29 mouse cellular contexts compared by ENCODE assay signal in the genomic region with DNA sequence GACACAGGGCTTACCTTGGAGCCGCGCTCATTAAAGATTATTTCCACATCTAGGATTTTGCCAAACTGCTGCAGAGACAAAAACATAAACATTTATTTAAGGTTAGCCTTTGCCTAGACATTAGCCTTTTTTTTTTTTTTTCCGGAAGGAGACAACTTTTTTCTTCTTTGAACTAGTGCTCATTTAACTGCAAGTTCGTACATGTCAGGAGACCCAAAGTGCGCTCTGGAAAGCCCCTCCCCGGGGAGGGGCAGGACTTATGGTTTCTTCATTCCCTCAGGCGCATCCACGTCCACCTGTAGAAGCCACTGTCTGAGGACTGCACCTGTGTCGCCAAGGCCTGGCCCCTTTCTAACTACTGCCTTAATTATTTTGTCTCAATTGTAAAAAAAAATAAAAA.
A peak's percentile ranks its signal among the peaks of the same experiment; 100 is the strongest.
DNase-seq lines count a peak whose midpoint lies in the region; ATAC-seq and TF ChIP-seq lines count a peak whose summit lies in the region.
"Had no signal": no experiment of that assay in that cellular context is flagged by ENCODE, and none has a peak within 500 bp of the region (broad histone marks: within the 10 kb centered on the region; RNA-seq: fewer than 3 reads in every experiment).

No protein-coding gene starts in this region.

- dilution Hi-C loops in CH12.LX (cut with MboI; ENCODE audit: extremely low pct_ligation_motif_present, extremely low pct_unique_long_range_greater_than_20kb, low sequenced_read_pairs): no loop called here

- no peak for TF ChIP-seq RAD21 in CH12.LX (IDR thresholded peaks at IDR 0.05; ENCODE audit: low read depth, low read length)

- intact Hi-C loops in left cerebral cortex, adult 2 months (cut with DNase I): no loop called here

- H3K4me2 ChIP-seq in CH12.LX (ENCODE audit: insufficient read depth, low read depth, poor library complexity, severe bottlenecking): no peak overlapping the region
- H3K4me2 ChIP-seq in embryonic facial prominence, embryonic 14.5 days (ENCODE audit: low read depth, low read length): no peak overlapping the region
- no peak overlapping the region for H3K4me2 ChIP-seq in midbrain, embryonic 15.5 days
- H3K4me2 ChIP-seq: forebrain, embryonic 13.5 days; heart, embryonic 12.5 days; heart, embryonic 15.5 days; hindbrain, embryonic 13.5 days; intestine, embryonic 15.5 days had no signal

- H3K36me3 ChIP-seq in CH12.LX (replicated peaks in 1 of 2; ENCODE audit: control insufficient read depth in 1 of 2, insufficient read depth in 1 of 2, low read length in 1 of 2) (no peaks in the 10 kb centered on the region), E14TG2a.4 (ENCODE audit: insufficient read depth, low read length) (peaks cover 31% of the 10 kb centered on the region)
- H3K36me3 ChIP-seq in embryonic facial prominence, embryonic 14.5 days (ENCODE audit: control insufficient read depth, insufficient read depth, low read length): peaks cover 63% of the 10 kb centered on the region
- peaks cover 18% of the 10 kb centered on the region; the same call in 1 of the 2 replicates for H3K36me3 ChIP-seq in midbrain, embryonic 15.5 days (replicated peaks)

- TF ChIP-seq CTCF in CH12.LX (conservative IDR thresholded peaks at IDR 0.05 in 1 of 2, IDR thresholded peaks at IDR 0.05 in 1 of 2; ENCODE audit: low read depth in 2 of 2, low read length in 2 of 2): no peak
- no peak for TF ChIP-seq CTCF in E14TG2a.4 (conservative IDR thresholded peaks at IDR 0.05; ENCODE audit: low read length)
- no peak for TF ChIP-seq CTCF in left cerebral cortex, adult 2 months (IDR thresholded peaks at IDR 0.05)

- in situ Hi-C loops in CH12.LX (cut with MboI; ENCODE audit: low pct_ligation_motif_present, low pct_unique_long_range_greater_than_20kb, low sequenced_read_pairs): no loop called here

- peaks cover 94% of the 10 kb centered on the region for H3K27me3 ChIP-seq in CH12.LX (replicated peaks)
- H3K27me3 ChIP-seq in E14TG2a.4 (ENCODE audit: insufficient read depth, low read length): no peaks in the 10 kb centered on the region
- no peaks in the 10 kb centered on the region for H3K27me3 ChIP-seq in embryonic facial prominence, embryonic 14.5 days (replicated peaks; ENCODE audit: control insufficient read depth, insufficient read depth, low read length)
- H3K27me3 ChIP-seq in midbrain, embryonic 15.5 days (replicated peaks): no peaks in the 10 kb centered on the region
- H3K27me3 ChIP-seq: forebrain, embryonic 13.5 days; heart, embryonic 12.5 days; heart, embryonic 15.5 days; hindbrain, embryonic 13.5 days; intestine, embryonic 15.5 days had no signal

- 76% methylated on average over 9 of the region's 9 CpGs for WGBS in embryonic facial prominence, embryonic 14.5 days
- 89% methylated on average over 9 of the region's 9 CpGs for WGBS in midbrain, embryonic 15.5 days

- DNase-seq in CH12.LX (ENCODE audit: extremely low read depth) (no peak), R1 (ENCODE audit: low read depth, low spot score) (peak; percentile 57)
- peak; percentile 59 for DNase-seq in embryonic facial prominence, embryonic 14.5 days (ENCODE audit: low spot score)
- DNase-seq in spleen, adult 18-20 months: no peak
- DNase-seq in left cerebral cortex, adult 2 months (ENCODE audit: extremely low spot score in 1 of 2, low spot score in 2 of 2): no peak
- DNase-seq: adrenal gland, adult 2 months; adrenal gland, postnatal 14 days; cerebellum, adult 11 months; cerebellum, adult 2 months; cerebellum, adult 9-11 months; cerebellum, postnatal 25 days; gastrocnemius, postnatal 14 days; heart, adult 11 months; heart, postnatal 10 days; heart, postnatal 36 days; kidney, adult 11 months; kidney, adult 8-10 months had no signal

- no peak overlapping the region for H3K9ac ChIP-seq in CH12.LX (ENCODE audit: insufficient read depth, low read depth)
- H3K9ac ChIP-seq in embryonic facial prominence, embryonic 14.5 days (ENCODE audit: low read depth, low read length): no peak overlapping the region
- H3K9ac ChIP-seq in midbrain, embryonic 15.5 days: no peak overlapping the region
- H3K9ac ChIP-seq: forebrain, embryonic 13.5 days; heart, embryonic 12.5 days; heart, embryonic 15.5 days; hindbrain, embryonic 13.5 days; intestine, embryonic 15.5 days had no signal

- TF ChIP-seq EP300 in CH12.LX (IDR thresholded peaks at IDR 0.05; ENCODE audit: low read length): no peak

- peaks cover 0 to 8% of the 10 kb centered on the region in 2 experiments; a peak in 2 of 4 replicates for H3K4me1 ChIP-seq in CH12.LX (ENCODE audit: control insufficient read depth in 1 of 2, insufficient read depth in 2 of 2)
- H3K4me1 ChIP-seq in E14TG2a.4 (replicated peaks; ENCODE audit: low read depth, low read length): peaks cover 73% of the 10 kb centered on the region
- no peaks in the 10 kb centered on the region for H3K4me1 ChIP-seq in embryonic facial prominence, embryonic 14.5 days (ENCODE audit: control insufficient read depth, insufficient read depth, low read length)
- H3K4me1 ChIP-seq in midbrain, embryonic 15.5 days: peaks cover 8% of the 10 kb centered on the region
- H3K4me1 ChIP-seq: forebrain, embryonic 13.5 days; intestine, embryonic 15.5 days had no signal

- H3K79me2 ChIP-seq in CH12.LX (replicated peaks; ENCODE audit: control insufficient read depth, extremely low read depth, insufficient read depth, poor library complexity, severe bottlenecking): no peaks in the 10 kb centered on the region

- H3K9me3 ChIP-seq in CH12.LX (replicated peaks; ENCODE audit: low read length): no peaks in the 10 kb centered on the region
- no peaks in the 10 kb centered on the region for H3K9me3 ChIP-seq in E14TG2a.4 (ENCODE audit: low read length)
- H3K9me3 ChIP-seq in embryonic facial prominence, embryonic 14.5 days (ENCODE audit: control insufficient read depth, low read length): no peaks in the 10 kb centered on the region
- no peaks in the 10 kb centered on the region for H3K9me3 ChIP-seq in midbrain, embryonic 15.5 days
- H3K9me3 ChIP-seq: forebrain, embryonic 10.5 days; forebrain, embryonic 13.5 days; heart, embryonic 12.5 days; heart, embryonic 15.5 days; hindbrain, embryonic 10.5 days; hindbrain, embryonic 13.5 days; intestine, embryonic 15.5 days had no signal

- H3K4me3 ChIP-seq in CH12.LX (replicated peaks in 1 of 3; ENCODE audit: low read depth in 2 of 3, low read length in 2 of 3, poor library complexity in 1 of 3) (no peak overlapping the region), E14TG2a.4 (replicated peaks; ENCODE audit: low read length) (peak overlapping the region; percentile 56; the same call in 1 of the 2 replicates)
- no peak overlapping the region for H3K4me3 ChIP-seq in embryonic facial prominence, embryonic 14.5 days (ENCODE audit: low read depth, low read length)
- no peak overlapping the region for H3K4me3 ChIP-seq in left cerebral cortex, adult 2 months
- H3K4me3 ChIP-seq in midbrain, embryonic 15.5 days: no peak overlapping the region
- H3K4me3 ChIP-seq: forebrain, embryonic 10.5 days; forebrain, embryonic 13.5 days; heart, embryonic 12.5 days; heart, embryonic 15.5 days; hindbrain, embryonic 10.5 days; hindbrain, embryonic 13.5 days; intestine, embryonic 15.5 days had no signal

- TF ChIP-seq POLR2A in CH12.LX (IDR thresholded peaks at IDR 0.05; ENCODE audit: low read depth, low read length): no peak

- ATAC-seq in embryonic facial prominence, embryonic 14.5 days (ENCODE audit: low read depth): no peak
- ATAC-seq in midbrain, embryonic 15.5 days (replicated peaks): no peak
- ATAC-seq: CD4-positive, CD25-positive, alpha-beta regulatory T cell, adult 4 months; forebrain, embryonic 13.5 days; forebrain, embryonic 16.5 days; hindbrain, embryonic 16.5 days; intestine, embryonic 15.5 days had no signal

- H3K27ac ChIP-seq in CH12.LX (ENCODE audit: insufficient read depth, low read depth): no peak overlapping the region
- no peak overlapping the region for H3K27ac ChIP-seq in embryonic facial prominence, embryonic 14.5 days (replicated peaks; ENCODE audit: low read depth, low read length)
- no peak overlapping the region for H3K27ac ChIP-seq in left cerebral cortex, adult 2 months
- no peak overlapping the region for H3K27ac ChIP-seq in midbrain, embryonic 15.5 days
- H3K27ac ChIP-seq: forebrain, embryonic 10.5 days; forebrain, embryonic 13.5 days; heart, embryonic 15.5 days; hindbrain, embryonic 10.5 days; hindbrain, embryonic 13.5 days; intestine, embryonic 15.5 days had no signal

TF ChIP-seq in CH12.LX, 34 proteins besides CTCF, POLR2A, EP300 and RAD21:
- TF ChIP-seq ZMIZ1 (IDR thresholded peaks at IDR 0.05; ENCODE audit: low read depth, low read length): no peak
- TF ChIP-seq ZNF384 (IDR thresholded peaks at IDR 0.05; ENCODE audit: low read depth, low read length): peak; percentile 85

Comparison
In these comparisons a context has a peak if more than half of its experiments do, and no peak if none do; other contexts are left out.
1. DNase-seq: peak in R1 (single experiment) and embryonic facial prominence, embryonic 14.5 days (single experiment); none in CH12.LX (single experiment), spleen, adult 18-20 months (0 of 2) and left cerebral cortex, adult 2 months (0 of 2).